Mouse (Mus musculus): ENCODE results near the gene Dusp1. TPM values are rescaled to one million over a fixed set of nuclear protein-coding genes. Genes with fewer than 3 reads are reported as not detected.

The Dusp1 gene
- polyA plus RNA-seq, 1 experiment from 2014 or later = 16.2 TPM

DNA sequence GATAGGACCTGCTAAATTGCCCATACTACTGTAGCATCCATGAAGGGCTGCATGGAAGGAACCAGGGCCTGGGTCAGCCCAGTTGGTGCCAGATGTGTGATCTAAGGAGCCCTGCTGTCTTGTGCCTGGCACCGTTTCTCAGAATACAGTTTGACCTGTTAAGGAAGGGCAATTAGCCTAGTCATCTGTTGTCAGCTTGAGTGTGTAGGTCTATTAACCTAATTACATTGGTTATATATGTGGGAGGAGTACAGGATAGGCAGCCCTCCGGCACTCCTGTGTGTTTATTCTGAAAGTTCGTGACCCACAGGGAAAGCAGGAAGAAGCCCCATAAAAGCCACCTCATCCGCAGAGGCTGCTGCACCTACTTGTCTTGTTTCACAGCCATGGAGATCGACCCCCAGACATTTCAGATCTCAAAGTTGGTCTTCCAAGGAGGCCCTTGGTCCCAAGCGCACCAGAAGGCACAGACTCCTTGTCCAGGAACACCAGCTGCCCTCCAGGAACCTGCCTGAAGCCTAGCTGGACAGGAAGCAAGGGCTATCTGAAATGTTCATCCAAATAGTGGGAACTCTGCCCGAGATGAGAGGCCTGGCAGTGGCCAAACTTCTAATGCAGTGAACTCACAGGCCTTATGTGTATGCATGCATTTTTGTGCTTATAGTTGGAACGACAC, 5.4 kb upstream of the Dusp1 start:
- Histone ChIP-seq H3K4me2 (replicated peaks; ENCODE audit: low read depth, low read length) (no peak overlapping the region), H3K36me3 (ENCODE audit: control insufficient read depth, insufficient read depth, low read length) (peaks cover 30% of the 10 kb centered on the region), H3K27ac (ENCODE audit: low read length) (peak overlapping the region; percentile 39; the same call in 1 of the 2 replicates), H3K9ac (replicated peaks; ENCODE audit: low read depth, low read length) (no peak overlapping the region), H3K9me3 (ENCODE audit: control insufficient read depth, low read depth, low read length) (no peaks in the 10 kb centered on the region), H3K27me3 (ENCODE audit: control insufficient read depth, insufficient read depth, low read length) (no peaks in the 10 kb centered on the region), H3K4me1 (ENCODE audit: control insufficient read depth, insufficient read depth, low read length) (peaks cover 12% of the 10 kb centered on the region), H3K4me3 (ENCODE audit: low read depth, low read length) (no peak overlapping the region)
- no peak for ATAC-seq (ENCODE audit: insufficient number of reproducible peaks, insufficient read depth, low FRiP score, low read depth)
- WGBS = 31% methylated on average over 8 of the region's 8 CpGs

DNA sequence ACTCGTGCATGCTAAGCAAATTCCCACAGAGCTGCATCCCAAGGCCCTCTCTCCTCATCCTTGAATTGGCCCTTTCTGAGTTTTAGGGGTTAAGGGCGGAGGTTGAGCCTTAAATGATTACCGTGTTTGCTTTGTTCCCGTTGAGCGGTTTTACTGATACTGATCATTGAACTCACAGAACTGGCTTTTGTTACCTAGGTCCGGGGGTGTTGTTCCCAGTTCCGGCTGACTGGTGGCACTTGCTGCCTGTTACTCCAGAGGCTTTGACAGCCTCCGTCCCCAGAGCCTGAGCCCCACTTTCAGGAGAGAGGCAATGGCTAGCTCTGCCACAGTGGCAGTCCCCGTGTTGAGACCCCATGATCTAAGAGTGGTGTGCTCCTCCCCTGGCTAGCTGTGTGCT, 2.5 kb upstream of the Dusp1 start:
- peaks cover 19% of the 10 kb centered on the region for H3K36me3 ChIP-seq (ENCODE audit: control insufficient read depth, insufficient read depth, low read length)
- H3K9me3 ChIP-seq (ENCODE audit: control insufficient read depth, low read depth, low read length) = no peaks in the 10 kb centered on the region
- no peaks in the 10 kb centered on the region for H3K27me3 ChIP-seq (ENCODE audit: control insufficient read depth, insufficient read depth, low read length)
- 0 out of 2 replicates have a peak overlapping the region, but pooled peaks have one; percentile 58 for H3K27ac ChIP-seq (ENCODE audit: low read length)
- 73% methylated on average over 9 of the region's 9 CpGs for WGBS
- peaks cover 24% of the 10 kb centered on the region for H3K4me1 ChIP-seq (ENCODE audit: control insufficient read depth, insufficient read depth, low read length)
- no peak overlapping the region for H3K4me3 ChIP-seq (ENCODE audit: low read depth, low read length)
- H3K4me2 ChIP-seq (replicated peaks; ENCODE audit: low read depth, low read length) = 0 out of 2 replicates have a peak overlapping the region, but pooled peaks have one; percentile 23
- peak; percentile 33; the same call in 1 of the 2 replicates for ATAC-seq (ENCODE audit: insufficient number of reproducible peaks, insufficient read depth, low FRiP score, low read depth)
- H3K9ac ChIP-seq (replicated peaks; ENCODE audit: low read depth, low read length) = no peak overlapping the region

DNA sequence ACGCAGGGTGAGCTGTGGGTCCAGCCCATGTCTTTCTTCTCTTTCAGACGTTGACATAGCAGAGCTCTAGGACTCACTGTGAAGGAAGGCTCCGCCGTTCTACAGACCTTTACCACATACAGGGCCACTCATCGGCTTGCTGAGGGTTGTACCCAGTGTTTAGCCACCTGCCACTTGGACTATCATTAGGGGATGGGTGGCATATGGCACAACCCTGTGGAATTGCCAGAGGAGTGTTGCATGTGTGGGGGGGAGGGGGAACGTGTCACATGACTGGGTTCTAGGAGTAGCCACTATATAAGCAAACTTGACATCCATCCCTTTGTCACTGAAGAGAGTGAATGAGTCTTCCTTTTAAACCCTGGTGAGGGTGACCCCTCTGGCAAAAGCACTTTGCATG, 1.5 kb upstream of the Dusp1 start:
- no peak for ATAC-seq (ENCODE audit: insufficient number of reproducible peaks, insufficient read depth, low FRiP score, low read depth)
- Histone ChIP-seq H3K4me3 (ENCODE audit: low read depth, low read length) (no peak overlapping the region), H3K36me3 (ENCODE audit: control insufficient read depth, insufficient read depth, low read length) (peaks cover 13% of the 10 kb centered on the region), H3K4me2 (replicated peaks; ENCODE audit: low read depth, low read length) (peak overlapping the region; percentile 97; the same call in 1 of the 2 replicates), H3K9me3 (ENCODE audit: control insufficient read depth, low read depth, low read length) (no peaks in the 10 kb centered on the region), H3K27me3 (ENCODE audit: control insufficient read depth, insufficient read depth, low read length) (no peaks in the 10 kb centered on the region), H3K4me1 (ENCODE audit: control insufficient read depth, insufficient read depth, low read length) (peaks cover 24% of the 10 kb centered on the region), H3K27ac (ENCODE audit: low read length) (no peak overlapping the region), H3K9ac (replicated peaks; ENCODE audit: low read depth, low read length) (no peak overlapping the region)
- 85% methylated on average over 6 of the region's 6 CpGs for WGBS

DNA sequence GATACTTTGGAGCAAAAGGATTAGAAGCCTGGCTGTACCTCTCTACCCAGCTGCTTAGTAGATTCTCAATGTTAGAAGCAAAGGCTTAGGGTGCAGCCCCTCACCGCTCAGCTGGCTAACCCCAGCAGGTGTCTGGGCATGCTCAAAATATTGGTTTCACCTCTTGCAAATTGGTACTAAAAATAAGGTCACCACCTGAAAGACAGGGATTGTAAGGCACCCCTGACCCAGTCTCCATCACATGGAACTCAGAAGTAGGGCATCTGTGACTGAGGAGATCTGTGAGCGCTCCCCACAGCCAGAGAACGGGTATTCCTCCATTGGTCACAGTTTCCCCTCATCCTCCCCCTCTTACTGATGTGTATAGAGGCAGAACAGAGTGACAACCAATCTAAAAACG, 364 bp upstream of the Dusp1 start:
- Histone ChIP-seq H3K4me1 (ENCODE audit: control insufficient read depth, insufficient read depth, low read length) (peaks cover 24% of the 10 kb centered on the region), H3K36me3 (ENCODE audit: control insufficient read depth, insufficient read depth, low read length) (peaks cover 3% of the 10 kb centered on the region; the same call in 1 of the 2 replicates), H3K4me2 (replicated peaks; ENCODE audit: low read depth, low read length) (peak overlapping the region; percentile 97), H3K9ac (replicated peaks; ENCODE audit: low read depth, low read length) (peak overlapping the region; percentile 79), H3K9me3 (ENCODE audit: control insufficient read depth, low read depth, low read length) (no peaks in the 10 kb centered on the region), H3K4me3 (ENCODE audit: low read depth, low read length) (peak overlapping the region; percentile 74), H3K27ac (ENCODE audit: low read length) (0 out of 2 replicates have a peak overlapping the region, but pooled peaks have one; percentile 3), H3K27me3 (ENCODE audit: control insufficient read depth, insufficient read depth, low read length) (no peaks in the 10 kb centered on the region)
- no peak for ATAC-seq (ENCODE audit: insufficient number of reproducible peaks, insufficient read depth, low FRiP score, low read depth)
- 75% methylated on average over 4 of the region's 4 CpGs for WGBS

DNA sequence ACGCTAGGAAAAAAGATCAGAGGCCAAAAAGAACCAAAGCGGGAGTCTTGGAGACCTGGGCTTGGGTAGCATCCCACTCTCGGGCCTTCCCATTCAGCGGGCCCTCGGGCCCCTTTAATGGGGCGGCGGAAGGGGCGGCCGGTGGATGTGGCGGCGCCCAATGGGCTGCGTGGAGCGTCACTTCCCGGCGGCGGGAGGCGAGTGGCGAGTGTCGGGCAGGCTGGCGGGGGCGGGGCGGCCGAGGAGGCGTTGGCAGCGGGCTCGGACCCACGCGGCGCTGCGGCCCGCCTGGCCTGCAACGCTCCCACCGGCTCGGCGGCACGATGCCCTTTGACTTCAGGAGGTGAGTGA, 663 bp downstream of the Dusp1 start, which contains the start of gene Ergic1:
Gene Ergic1 (plus strand): TSS at position 200 of the 351 bp plus-strand sequence.
- H3K4me3 ChIP-seq (ENCODE audit: low read depth, low read length) = peak within 1 kb of the TSS; percentile 74
- H3K4me2 ChIP-seq (replicated peaks; ENCODE audit: low read depth, low read length) = peak within 1 kb of the TSS; percentile 97
- H3K27me3 ChIP-seq (ENCODE audit: control insufficient read depth, insufficient read depth, low read length) = no peaks in the 10 kb centered on the region
- peak within 1 kb of the TSS; percentile 68 for H3K27ac ChIP-seq (ENCODE audit: low read length)
- H3K9me3 ChIP-seq (ENCODE audit: control insufficient read depth, low read depth, low read length) = no peaks in the 10 kb centered on the region
- ATAC-seq (ENCODE audit: insufficient number of reproducible peaks, insufficient read depth, low FRiP score, low read depth) = peak; percentile 91
- H3K9ac ChIP-seq (replicated peaks; ENCODE audit: low read depth, low read length) = peak within 1 kb of the TSS; percentile 79
- peaks cover 24% of the 10 kb centered on the region for H3K4me1 ChIP-seq (ENCODE audit: control insufficient read depth, insufficient read depth, low read length)
- 1% methylated on average over 27 of the region's 36 CpGs for WGBS
- peaks cover 3% of the 10 kb centered on the region; the same call in 1 of the 2 replicates for H3K36me3 ChIP-seq (ENCODE audit: control insufficient read depth, insufficient read depth, low read length)

DNA sequence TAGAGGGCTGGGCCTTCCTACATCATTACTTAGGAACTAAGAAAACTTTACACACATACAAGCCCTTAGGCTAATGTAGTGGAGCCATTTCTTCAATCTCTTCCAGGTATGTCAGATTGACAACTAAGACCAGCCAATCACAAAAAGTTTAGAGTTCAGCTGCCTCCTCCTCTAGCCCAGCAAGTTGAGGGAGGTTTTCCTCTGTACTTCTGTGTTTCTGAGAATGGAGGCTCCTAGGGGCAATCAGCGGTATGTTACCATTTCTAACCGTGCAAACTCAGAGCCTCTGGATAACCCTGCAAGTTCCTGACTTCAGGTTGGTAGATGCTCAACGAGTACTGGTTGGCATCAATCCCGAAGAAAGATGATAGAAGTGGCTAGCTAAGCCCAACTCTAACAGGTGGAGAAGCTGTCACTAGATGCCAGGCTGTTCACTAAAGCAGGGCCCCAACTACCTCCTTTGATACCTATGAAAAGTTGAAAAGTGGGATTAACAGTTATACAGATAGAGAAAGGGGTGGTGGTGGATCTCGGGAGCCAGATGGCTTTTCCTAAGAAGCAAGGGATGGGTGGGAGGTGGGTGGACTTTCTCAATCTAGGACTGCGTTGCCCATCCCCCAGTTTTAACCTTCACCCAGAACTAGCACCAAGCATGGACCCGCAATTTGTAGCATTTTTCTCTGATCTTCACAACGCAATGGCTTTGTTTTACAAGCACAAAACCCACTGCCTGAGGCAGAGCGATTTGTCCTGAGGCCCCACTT, 1.2 kb downstream of the Dusp1 start:
- Histone ChIP-seq H3K27ac (ENCODE audit: low read length) (peak overlapping the region; percentile 68), H3K36me3 (ENCODE audit: control insufficient read depth, insufficient read depth, low read length) (peaks cover 3% of the 10 kb centered on the region; the same call in 1 of the 2 replicates), H3K4me2 (replicated peaks; ENCODE audit: low read depth, low read length) (peak overlapping the region; percentile 97), H3K9ac (replicated peaks; ENCODE audit: low read depth, low read length) (peak overlapping the region; percentile 79), H3K9me3 (ENCODE audit: control insufficient read depth, low read depth, low read length) (no peaks in the 10 kb centered on the region), H3K27me3 (ENCODE audit: control insufficient read depth, insufficient read depth, low read length) (no peaks in the 10 kb centered on the region), H3K4me3 (ENCODE audit: low read depth, low read length) (peak overlapping the region; percentile 74), H3K4me1 (ENCODE audit: control insufficient read depth, insufficient read depth, low read length) (peaks cover 24% of the 10 kb centered on the region)
- WGBS = 32% methylated on average over 9 of the region's 9 CpGs
- peak; percentile 3; the same call in 1 of the 2 replicates for ATAC-seq (ENCODE audit: insufficient number of reproducible peaks, insufficient read depth, low FRiP score, low read depth)

DNA sequence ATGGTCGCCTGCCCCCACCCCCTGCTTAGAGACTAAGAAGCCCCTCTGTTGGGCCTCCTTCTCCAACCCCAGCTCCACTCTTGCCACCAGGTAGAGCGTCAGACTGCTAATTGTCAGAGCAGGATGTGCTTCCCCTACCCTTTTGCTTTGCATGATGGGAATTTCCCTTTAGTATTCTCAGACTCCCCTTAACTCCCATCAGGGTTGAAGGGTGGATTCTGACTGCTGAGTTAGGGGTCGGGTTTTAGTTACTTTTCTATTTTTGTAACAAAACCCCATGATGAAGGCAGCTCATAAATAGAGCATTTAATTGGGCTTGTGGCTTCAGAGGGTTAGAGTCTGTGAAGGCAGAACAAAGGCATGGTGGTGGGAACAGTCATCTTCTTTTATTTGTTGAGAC, 8.9 kb downstream of the Dusp1 start:
- Histone ChIP-seq H3K9ac (replicated peaks; ENCODE audit: low read depth, low read length) (no peak overlapping the region), H3K4me3 (ENCODE audit: low read depth, low read length) (no peak overlapping the region), H3K4me2 (replicated peaks; ENCODE audit: low read depth, low read length) (no peak overlapping the region), H3K4me1 (ENCODE audit: control insufficient read depth, insufficient read depth, low read length) (0 out of 2 replicates have a peak, but pooled peaks cover 4% of the 10 kb centered on the region), H3K27ac (ENCODE audit: low read length) (no peak overlapping the region), H3K36me3 (ENCODE audit: control insufficient read depth, insufficient read depth, low read length) (no peaks in the 10 kb centered on the region), H3K27me3 (ENCODE audit: control insufficient read depth, insufficient read depth, low read length) (no peaks in the 10 kb centered on the region), H3K9me3 (ENCODE audit: control insufficient read depth, low read depth, low read length) (no peaks in the 10 kb centered on the region)
- WGBS = 68% methylated on average over 3 of the region's 3 CpGs
- ATAC-seq (ENCODE audit: insufficient number of reproducible peaks, insufficient read depth, low FRiP score, low read depth) = no peak

DNA sequence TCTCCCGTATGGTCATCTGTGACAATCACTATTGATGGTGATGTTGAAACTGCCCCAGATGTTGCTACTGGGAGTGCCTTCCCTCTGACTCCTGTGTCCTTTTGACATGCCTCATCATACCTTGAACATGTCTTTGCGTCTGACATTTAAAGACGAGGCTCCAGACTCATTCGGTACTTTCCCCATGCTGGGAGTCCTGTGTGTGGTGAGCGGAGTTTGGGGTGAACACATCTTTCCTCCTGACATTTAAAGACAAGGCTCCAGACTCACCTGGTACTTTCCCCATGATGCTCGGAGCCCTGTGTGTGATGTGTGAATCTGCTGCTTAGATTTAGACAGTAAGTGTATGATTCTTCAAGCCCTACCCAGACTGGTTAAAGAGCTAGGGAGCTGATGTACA, 10.8 kb downstream of the Dusp1 start:
- Histone ChIP-seq H3K4me2 (replicated peaks; ENCODE audit: low read depth, low read length) (no peak overlapping the region), H3K9me3 (ENCODE audit: control insufficient read depth, low read depth, low read length) (no peaks in the 10 kb centered on the region)
- ATAC-seq (ENCODE audit: insufficient number of reproducible peaks, insufficient read depth, low FRiP score, low read depth) = no peak

More for the DNA sequence above, 10.8 kb downstream of the Dusp1 start:
- H3K4me3 ChIP-seq (ENCODE audit: low read depth, low read length) = no peak overlapping the region
- H3K9ac ChIP-seq (replicated peaks; ENCODE audit: low read depth, low read length) = no peak overlapping the region
- 78% methylated on average over 6 of the region's 6 CpGs for WGBS
- no peak overlapping the region for H3K27ac ChIP-seq (ENCODE audit: low read length)
- no peaks in the 10 kb centered on the region for H3K27me3 ChIP-seq (ENCODE audit: control insufficient read depth, insufficient read depth, low read length)
- no peaks in the 10 kb centered on the region for H3K36me3 ChIP-seq (ENCODE audit: control insufficient read depth, insufficient read depth, low read length)
- H3K4me1 ChIP-seq (ENCODE audit: control insufficient read depth, insufficient read depth, low read length) = 0 out of 2 replicates have a peak, but pooled peaks cover 4% of the 10 kb centered on the region

Measured in stomach, embryonic 14.5 days (tissue).